Mouse (Mus musculus) ES-E14 (cell line): Measurements from ENCODE around the gene Nubp2.

Source experiments
- MAFK ChIP-seq: IDR thresholded peaks from 2 replicates; pipeline ENCODE4 v1.6.1; 2014; ENCODE audit warnings: mild to moderate bottlenecking, low read depth, low read length, inconsistent platforms; ENCODE audit not compliant: insufficient read depth
- ZNF384 ChIP-seq: IDR thresholded peaks from 2 replicates; pipeline ENCODE4 v1.6.1; 2012; ENCODE audit warnings: low read depth, low read length, inconsistent platforms

DNA sequence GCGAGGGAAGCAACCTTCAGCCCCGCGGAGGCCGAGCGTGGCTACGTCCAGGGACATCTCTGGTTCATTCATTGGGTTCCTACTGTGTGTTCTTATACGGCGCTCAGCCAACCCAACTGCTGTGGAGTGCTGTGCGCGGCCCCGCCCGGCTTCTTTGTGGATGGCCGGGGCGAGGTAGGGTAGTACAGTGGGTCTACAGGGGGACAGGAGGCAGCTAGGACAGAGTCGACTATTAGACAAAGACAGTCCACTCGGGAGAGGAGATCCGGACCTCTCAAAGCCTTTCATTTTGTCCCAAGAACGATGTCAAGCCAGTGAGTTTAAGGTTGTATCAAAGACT, 753 bp upstream of the Nubp2 start:
- TF ChIP-seq ZNF384 (no peak), MAFK (no peak)
